ENCODE assay signal across 8 mouse cellular contexts in the genomic region with DNA sequence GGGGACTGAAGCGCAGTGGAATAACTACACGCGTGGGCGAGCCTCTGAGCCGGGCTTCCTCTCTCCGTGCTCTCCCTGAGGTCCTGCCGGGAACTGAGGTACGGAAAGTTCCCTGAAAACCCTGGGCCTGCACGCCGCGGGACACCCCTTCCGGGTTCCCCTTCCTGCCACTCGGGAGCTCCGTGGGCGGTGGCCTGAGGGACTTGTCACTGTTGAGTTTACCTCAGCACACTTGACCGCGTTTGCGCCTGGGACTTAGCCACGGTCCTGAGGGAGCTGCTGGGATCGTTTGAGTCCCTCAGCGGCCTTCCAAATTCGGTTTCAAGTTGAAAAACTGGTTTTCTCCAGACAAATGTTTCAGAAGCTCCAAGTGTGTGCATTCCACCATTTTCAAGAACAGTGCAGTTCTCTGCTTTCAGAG. TPM values are rescaled to one million over a fixed set of nuclear protein-coding genes. Genes with fewer than 3 reads are reported as not detected.
DNase-seq lines count a peak whose midpoint lies in the region; ATAC-seq and TF ChIP-seq lines count a peak whose summit lies in the region.

No protein-coding gene starts in this region.

- H3K36me3 ChIP-seq in lung, postnatal 0 days (ENCODE audit: insufficient read depth, low read length): no peaks in the 10 kb centered on the region

- H3K9ac ChIP-seq in lung, postnatal 0 days (replicated peaks; ENCODE audit: low read depth): peak overlapping the region; percentile 98

- H3K4me3 ChIP-seq in lung, postnatal 0 days (ENCODE audit: low read depth, low read length): peak overlapping the region; percentile 91

- WGBS in lung, postnatal 0 days: 1% methylated on average over 21 of the region's 22 CpGs

- no peaks in the 10 kb centered on the region for H3K9me3 ChIP-seq in lung, postnatal 0 days (ENCODE audit: low read length)

- TF ChIP-seq EP300 in lung, postnatal 0 days (IDR thresholded peaks at IDR 0.05): no peak

- peak; percentile 34 for DNase-seq in retina, postnatal 7 days (ENCODE audit: low read depth, low spot score)
- DNase-seq in retina, embryonic 14.5 days (ENCODE audit: low spot score): no peak
- DNase-seq in heart, adult 8-10 months (ENCODE audit: low spot score): peak; percentile 65
- DNase-seq in kidney, adult 9 months: peak; percentile 80
- DNase-seq in lung, postnatal 0 days (ENCODE audit: low spot score): peak; percentile 91
- peak; percentile 52 for DNase-seq in skeletal muscle tissue, adult 2 months (ENCODE audit: low read depth, low spot score)
- no peak for DNase-seq in cerebellum, adult 9-10 months

- H3K27me3 ChIP-seq in lung, postnatal 0 days (replicated peaks; ENCODE audit: insufficient read depth, low read length): no peaks in the 10 kb centered on the region

- H3K27ac ChIP-seq in lung, postnatal 0 days (ENCODE audit: low read length): peak overlapping the region; percentile 99

- no peak for TF ChIP-seq CTCF in lung, postnatal 0 days (IDR thresholded peaks at IDR 0.05)

- H3K4me2 ChIP-seq in lung, postnatal 0 days (replicated peaks; ENCODE audit: low read depth, low read length): peak overlapping the region; percentile 75

- peaks cover 4% of the 10 kb centered on the region; the same call in 1 of the 2 replicates for H3K4me1 ChIP-seq in lung, postnatal 0 days (ENCODE audit: insufficient read depth, low read depth, low read length)

- peak; percentile 40 for ATAC-seq in common myeloid progenitor, adult 5-6 weeks (replicated peaks; ENCODE audit: low read depth, poor library complexity, severe bottlenecking)
- peak; percentile 79 for ATAC-seq in lung, postnatal 0 days

RNA-seq across cellular contexts. Expression of a gene that starts 0.5 kb away (rescaled TPM):
- 104 and 135 TPM in 2 replicates for total RNA-seq in common myeloid progenitor, adult 5-6 weeks (2017)
- 10 to 100 TPM; 18.7 to 21.4 (median 20.1) TPM for total RNA-seq in heart, adult 8-10 months (2022)
- polyA plus RNA-seq in lung, postnatal 0 days (2015; fragmentation: Nextera tagmentation; extraction: Ambion mirVana): 27.0 and 27.4 TPM in 2 replicates

RNA-seq across cellular contexts. Expression of a gene that starts 1.1 kb away (rescaled TPM):
- 155 and 157 TPM in 2 replicates for total RNA-seq in common myeloid progenitor, adult 5-6 weeks (2017)
- total RNA-seq in heart, adult 8-10 months (2022): 10 to 100 TPM; 66.1 to 70.9 (median 68.7) TPM
- 99.2 and 109 TPM in 2 replicates for polyA plus RNA-seq in lung, postnatal 0 days (2015; fragmentation: Nextera tagmentation; extraction: Ambion mirVana)

Comparison
In these comparisons a context has a peak if more than half of its experiments do, and no peak if none do; other contexts are left out.
1. DNase-seq: peak in retina, postnatal 7 days (single experiment), heart, adult 8-10 months (single experiment), kidney, adult 9 months (single experiment), lung, postnatal 0 days (single experiment) and skeletal muscle tissue, adult 2 months (single experiment); none in retina, embryonic 14.5 days (single experiment) and cerebellum, adult 9-10 months (single experiment).